Mouse (Mus musculus) megakaryocyte, embryonic 14.5 days (primary cell): ENCODE results near the gene Thbd. TPM values are rescaled to one million over a fixed set of nuclear protein-coding genes. Genes with fewer than 3 reads are reported as not detected.

Experiments used
- H3K27me3 ChIP-seq: replicated peaks from 2 replicates; pipeline ENCODE3; 2012; ENCODE audit warnings: inconsistent platforms
- H3K36me3 ChIP-seq: replicated peaks from 2 replicates; pipeline ENCODE3; 2012; ENCODE audit warnings: low read length, inconsistent platforms, mixed read lengths
- H3K4me1 ChIP-seq: 2 replicates; pipeline ENCODE4 v1.6.1; 2012; ENCODE audit warnings: inconsistent platforms
- H3K4me3 ChIP-seq: replicated peaks from 2 replicates; pipeline ENCODE3; 2012; ENCODE audit warnings: moderate library complexity, mild to moderate bottlenecking, inconsistent platforms
- H3K9me3 ChIP-seq: 2 replicates; pipeline ENCODE4 v1.6.1; 2012; ENCODE audit warnings: inconsistent platforms
- FLI1 ChIP-seq: IDR thresholded peaks from 2 replicates; pipeline ENCODE4 v1.6.1; 2012; ENCODE audit warnings: low read length, inconsistent platforms, mixed read lengths
- GATA1 ChIP-seq: IDR thresholded peaks from 3 replicates; pipeline ENCODE4 v1.6.1; 2012; ENCODE audit warnings: mixed read lengths, low read length, inconsistent platforms, borderline replicate concordance
- polyA plus RNA-seq: library from polyadenylated mRNA; stranded (reverse); fragments of >175 nt; gene quantifications from 2 replicates; pipeline ENCODE4 v1.2.3, GENCODE M21; 2012; ENCODE audit warnings: low replicate concordance; ENCODE audit not compliant: insufficient read depth

Gene Thbd
- polyA plus RNA-seq, 1 experiment: 1.2 TPM

GRCm38 (mm10) chr2:148427553-148427952 lies 19.6 kb upstream of the Thbd start:
- no peak for TF ChIP-seq FLI1
- no peak for TF ChIP-seq GATA1
- peaks cover 17% of the 10 kb centered on the region; the same call in 1 of the 2 replicates for H3K4me1 ChIP-seq
- no peaks in the 10 kb centered on the region for H3K9me3 ChIP-seq
- peaks cover 2% of the 10 kb centered on the region for H3K27me3 ChIP-seq
- no peak overlapping the region for H3K4me3 ChIP-seq
- H3K36me3 ChIP-seq: no peaks in the 10 kb centered on the region

- no peaks in the 10 kb centered on the region for H3K9me3 ChIP-seq
- peaks cover 17% of the 10 kb centered on the region; the same call in 1 of the 2 replicates for H3K4me1 ChIP-seq
- H3K27me3 ChIP-seq: peaks cover 2% of the 10 kb centered on the region
- H3K36me3 ChIP-seq: no peaks in the 10 kb centered on the region
- TF ChIP-seq FLI1: no peak
- TF ChIP-seq GATA1: no peak
- H3K4me3 ChIP-seq: no peak overlapping the region
These were observed 17.9 kb upstream of the Thbd start for GRCm38 (mm10) chr2:148425709-148426382.

DNA sequence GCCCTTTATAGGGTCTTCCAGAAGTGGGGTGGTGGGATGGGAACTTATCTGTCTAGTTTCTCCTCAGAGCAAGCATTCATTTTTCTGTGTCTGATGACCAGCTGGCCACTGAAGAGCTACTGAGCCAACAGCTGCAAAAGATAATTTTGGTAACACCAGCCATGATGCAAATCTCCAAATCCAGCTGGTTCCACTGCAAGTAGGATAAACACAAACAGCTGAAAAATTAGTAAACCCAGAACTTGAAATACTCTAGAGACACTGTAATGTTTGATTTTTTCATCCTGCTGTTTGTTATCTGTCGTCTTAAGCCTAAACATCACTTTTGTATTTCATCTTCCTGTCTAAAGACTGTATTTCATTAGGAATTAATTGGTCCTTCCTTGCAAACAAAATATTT lies 13.7 kb upstream of the Thbd start:
- Histone ChIP-seq H3K4me3 (no peak overlapping the region), H3K36me3 (no peaks in the 10 kb centered on the region), H3K27me3 (no peaks in the 10 kb centered on the region), H3K9me3 (no peaks in the 10 kb centered on the region), H3K4me1 (peaks cover 10% of the 10 kb centered on the region; the same call in 1 of the 2 replicates)
- TF ChIP-seq FLI1 (no peak), GATA1 (no peak)

- Histone ChIP-seq H3K4me3 (no peak overlapping the region), H3K9me3 (no peaks in the 10 kb centered on the region), H3K36me3 (no peaks in the 10 kb centered on the region), H3K27me3 (peaks cover 3% of the 10 kb centered on the region), H3K4me1 (peaks cover 8% of the 10 kb centered on the region; the same call in 1 of the 2 replicates)
- TF ChIP-seq FLI1 (no peak), GATA1 (no peak)
These were observed 13.1 kb upstream of the Thbd start for GRCm38 (mm10) chr2:148421112-148421511.

DNA sequence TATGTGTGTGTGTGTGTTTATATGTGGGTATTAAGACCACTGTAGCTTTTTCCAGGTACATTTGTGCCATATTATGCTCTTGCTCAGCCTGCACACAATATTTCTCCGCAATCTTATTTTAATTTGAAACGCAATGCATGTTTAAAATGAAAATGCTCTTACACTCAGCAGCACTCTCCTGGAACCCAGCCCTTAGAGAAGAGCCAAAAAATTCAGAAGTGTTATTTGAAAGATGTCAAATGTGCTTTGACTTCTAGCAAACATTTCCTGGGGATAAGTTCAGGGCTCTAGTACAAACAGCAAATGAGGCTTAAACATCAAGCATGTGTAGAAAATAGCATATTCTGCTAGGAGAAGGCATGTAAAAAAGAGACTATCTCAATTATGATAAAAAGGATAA lies 11.8 kb upstream of the Thbd start:
- Histone ChIP-seq H3K4me1 (peaks cover 6% of the 10 kb centered on the region; the same call in 1 of the 2 replicates), H3K9me3 (no peaks in the 10 kb centered on the region), H3K36me3 (no peaks in the 10 kb centered on the region), H3K27me3 (peaks cover 5% of the 10 kb centered on the region), H3K4me3 (no peak overlapping the region)
- TF ChIP-seq GATA1 (no peak), FLI1 (no peak)

DNA sequence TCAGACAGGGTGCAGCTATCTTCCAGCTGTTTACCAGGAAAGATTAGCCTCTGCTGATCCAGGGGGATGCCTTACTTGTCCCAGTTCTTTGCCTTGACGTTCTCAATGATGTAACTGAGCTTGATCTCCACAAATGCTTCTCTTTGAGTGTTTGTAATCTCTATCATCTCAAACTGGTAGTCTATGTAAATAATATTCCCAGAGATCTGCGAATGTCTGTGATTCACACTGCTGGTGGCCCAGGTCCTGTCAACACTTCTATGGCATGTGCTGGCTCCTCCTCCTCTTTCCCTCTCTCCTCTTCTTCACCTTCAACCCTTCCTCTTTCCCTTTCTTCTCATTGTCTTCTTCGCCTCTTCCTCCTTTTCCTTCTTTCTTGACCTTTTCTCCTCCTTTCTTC lies 11.2 kb upstream of the Thbd start:
- TF ChIP-seq GATA1 (no peak), FLI1 (no peak)
- H3K9me3 ChIP-seq: no peaks in the 10 kb centered on the region
- H3K36me3 ChIP-seq: no peaks in the 10 kb centered on the region
- H3K27me3 ChIP-seq: peaks cover 5% of the 10 kb centered on the region
- H3K4me1 ChIP-seq: peaks cover 6% of the 10 kb centered on the region; the same call in 1 of the 2 replicates
- H3K4me3 ChIP-seq: no peak overlapping the region

DNA sequence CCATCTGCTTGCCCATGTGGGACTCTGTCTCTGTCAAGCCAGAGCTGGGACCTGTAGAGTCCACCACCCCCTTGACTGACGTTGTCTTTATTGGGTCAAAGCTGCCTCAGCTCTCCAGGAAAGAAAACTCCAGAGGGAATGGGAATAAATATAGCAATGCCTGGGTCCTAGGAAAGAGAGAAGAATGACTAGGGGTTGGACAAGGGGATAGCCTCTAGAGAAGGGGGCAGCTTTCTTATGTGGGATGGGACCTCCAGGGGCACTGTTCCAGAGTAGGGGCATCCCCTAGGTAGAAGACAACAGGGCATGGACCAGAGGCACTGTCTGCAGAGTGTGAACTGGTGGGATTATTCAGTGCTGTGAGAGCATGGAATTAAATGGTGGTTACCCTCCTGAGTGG lies 1.8 kb upstream of the Thbd start:
- Histone ChIP-seq H3K4me3 (no peak overlapping the region), H3K4me1 (peaks cover 52% of the 10 kb centered on the region), H3K27me3 (peaks cover 24% of the 10 kb centered on the region), H3K36me3 (no peaks in the 10 kb centered on the region), H3K9me3 (0 out of 2 replicates have a peak, but pooled peaks cover 5% of the 10 kb centered on the region)
- no peak for TF ChIP-seq GATA1
- no peak for TF ChIP-seq FLI1

DNA sequence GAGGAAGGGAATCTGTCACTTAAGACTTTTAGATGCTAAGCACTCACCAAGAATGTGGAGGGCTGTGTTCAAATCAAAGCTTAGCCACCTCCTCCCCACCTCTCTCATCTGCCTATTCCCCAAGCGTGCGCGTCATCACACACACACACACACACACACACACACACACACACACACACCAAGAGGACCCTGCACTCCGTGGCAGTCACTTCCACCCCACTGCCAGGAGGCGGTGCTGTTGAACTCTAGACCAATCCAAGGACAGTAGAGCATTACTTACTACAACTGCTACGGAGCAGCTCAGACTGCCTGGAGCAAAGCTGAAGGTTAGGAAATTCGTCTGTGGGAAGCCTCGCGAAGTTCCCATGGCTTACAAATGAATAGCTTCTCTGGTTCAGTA lies 1.2 kb upstream of the Thbd start:
- Histone ChIP-seq H3K9me3 (0 out of 2 replicates have a peak, but pooled peaks cover 5% of the 10 kb centered on the region), H3K4me3 (peak overlapping the region; percentile 92), H3K36me3 (no peaks in the 10 kb centered on the region), H3K4me1 (peaks cover 56% of the 10 kb centered on the region), H3K27me3 (peaks cover 24% of the 10 kb centered on the region)
- TF ChIP-seq GATA1 (no peak), FLI1 (no peak)

DNA sequence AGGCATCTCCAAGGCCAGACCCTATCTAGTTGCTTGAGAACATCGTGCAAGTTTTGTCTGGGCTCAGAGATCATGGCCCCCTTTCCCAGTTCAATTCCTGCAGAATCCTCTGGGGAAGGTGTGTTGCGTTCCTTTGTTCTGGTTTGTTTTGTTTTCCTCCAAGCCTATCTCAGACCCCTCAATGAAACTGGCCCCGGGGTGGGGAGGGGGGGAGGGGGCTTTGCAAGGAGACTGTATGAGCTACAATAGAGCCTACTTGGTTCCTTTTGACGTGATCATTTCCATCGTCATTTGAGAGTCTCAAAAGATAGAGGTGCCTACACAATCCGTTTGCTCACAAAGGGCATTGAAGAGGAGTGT lies 753 bp upstream of the Thbd start:
- Histone ChIP-seq H3K27me3 (peaks cover 24% of the 10 kb centered on the region), H3K4me3 (peak overlapping the region; percentile 92), H3K9me3 (0 out of 2 replicates have a peak, but pooled peaks cover 5% of the 10 kb centered on the region), H3K4me1 (peaks cover 60% of the 10 kb centered on the region), H3K36me3 (no peaks in the 10 kb centered on the region)
- TF ChIP-seq GATA1 (no peak), FLI1 (no peak)

GRCm38 (mm10) chr2:148406971-148407869 lies 768 bp downstream of the Thbd start:
- no peaks in the 10 kb centered on the region for H3K36me3 ChIP-seq
- peak overlapping the region; percentile 92 for H3K4me3 ChIP-seq
- peaks cover 24% of the 10 kb centered on the region for H3K27me3 ChIP-seq
- H3K4me1 ChIP-seq: peaks cover 74% of the 10 kb centered on the region
- no peak for TF ChIP-seq GATA1
- TF ChIP-seq FLI1: no peak
- H3K9me3 ChIP-seq: 0 out of 2 replicates have a peak, but pooled peaks cover 5% of the 10 kb centered on the region
